Mouse (Mus musculus) CH12.LX (cell line): ENCODE results near the gene Pcbp4. TPM values are rescaled to one million over a fixed set of nuclear protein-coding genes. Genes with fewer than 3 reads are reported as not detected.
A peak's percentile ranks its signal among the peaks of the same experiment; 100 is the strongest.

Source experiments
- DNase-seq: peaks from one replicate; pipeline ENCODE4 v3.0.0-alpha.2; 2013; ENCODE audit errors: extremely low read depth
- H3K27ac ChIP-seq: 2 replicates; pipeline ENCODE4 v1.5.1; 2012; ENCODE audit warnings: low read depth, mild to moderate bottlenecking, control low read depth, moderate library complexity; ENCODE audit not compliant: insufficient read depth
- H3K27me3 ChIP-seq: replicated peaks from 2 replicates; pipeline ENCODE3; 2012; ENCODE audit warnings: inconsistent platforms
- H3K36me3 ChIP-seq, 2 experiments: replicated peaks in 1 of 2; 2 replicates each; pipeline versions ENCODE3 to v1.6.1; 2012; ENCODE audit warnings: inconsistent platforms in 1 of 2, low read length in 1 of 2, mild to moderate bottlenecking in 1 of 2, mixed read lengths in 1 of 2, moderate library complexity in 1 of 2; ENCODE audit not compliant: control insufficient read depth in 1 of 2, insufficient read depth in 1 of 2
- H3K4me1 ChIP-seq, 2 experiments: 2 replicates each; pipeline ENCODE4 v1.6.1; 2012; ENCODE audit warnings: inconsistent platforms in 1 of 2, moderate library complexity in 1 of 2; ENCODE audit not compliant: insufficient read depth in 2 of 2, control insufficient read depth in 1 of 2
- H3K4me2 ChIP-seq: 2 replicates; pipeline ENCODE4 v1.6.1; 2012; ENCODE audit warnings: low read depth, mild to moderate bottlenecking, control low read depth; ENCODE audit not compliant: poor library complexity, insufficient read depth, severe bottlenecking
- H3K4me3 ChIP-seq, 3 experiments: fragments of 150-350 bp in 1 of 3; sonication (generic) in 1 of 3; replicated peaks in 1 of 3; 2 replicates each; pipeline versions ENCODE3 to v1.5.1; 2011 to 2012; ENCODE audit warnings: low read depth in 2 of 3, low read length in 2 of 3, mild to moderate bottlenecking in 2 of 3, moderate library complexity in 2 of 3, control low read depth in 1 of 3, improper control_type of control experiment in 1 of 3, inconsistent platforms in 1 of 3, mixed read lengths in 1 of 3; ENCODE audit not compliant: poor library complexity in 1 of 3
- H3K79me2 ChIP-seq: replicated peaks from 2 replicates; pipeline ENCODE4 v1.6.1; 2012; ENCODE audit warnings: mild to moderate bottlenecking, moderate library complexity; ENCODE audit not compliant: control insufficient read depth, poor library complexity, insufficient read depth, severe bottlenecking; ENCODE audit errors: extremely low read depth
- H3K9ac ChIP-seq: 2 replicates; pipeline ENCODE4 v1.6.1; 2012; ENCODE audit warnings: low read depth, mild to moderate bottlenecking, control low read depth, moderate library complexity; ENCODE audit not compliant: insufficient read depth
- H3K9me3 ChIP-seq: replicated peaks from 2 replicates; pipeline ENCODE3; 2012; ENCODE audit warnings: low read length, inconsistent platforms, mixed read lengths
- BHLHE40 ChIP-seq: IDR thresholded peaks from 2 replicates; pipeline ENCODE4 v1.6.1; 2011; ENCODE audit warnings: mild to moderate bottlenecking, low read depth, low read length, improper control_type of control experiment
- CHD1 ChIP-seq: IDR thresholded peaks from 2 replicates; pipeline ENCODE4 v1.6.1; 2012; ENCODE audit warnings: low read depth, low read length, improper control_type of control experiment, inconsistent platforms
- CTCF ChIP-seq, 2 experiments: IDR thresholded peaks in 1 of 2; conservative IDR thresholded peaks in 1 of 2; 2 replicates each; pipeline ENCODE4 v1.5.1; 2011 to 2012; ENCODE audit warnings: low read depth in 2 of 2, low read length in 2 of 2, improper control_type of control experiment in 1 of 2, inconsistent platforms in 1 of 2, mild to moderate bottlenecking in 1 of 2, moderate library complexity in 1 of 2
- E2F4 ChIP-seq: IDR thresholded peaks from 2 replicates; pipeline ENCODE4 v1.6.1; 2011; ENCODE audit warnings: low read depth, low read length, improper control_type of control experiment; ENCODE audit not compliant: insufficient replicate concordance
- ELF1 ChIP-seq: IDR thresholded peaks from 2 replicates; pipeline ENCODE4 v1.6.1; 2014; ENCODE audit warnings: low read depth, mild to moderate bottlenecking, inconsistent platforms, low read length, improper control_type of control experiment
- IRF4 ChIP-seq: IDR thresholded peaks from 2 replicates; pipeline ENCODE4 v1.6.1; 2014; ENCODE audit warnings: low read depth, mild to moderate bottlenecking, inconsistent platforms, low read length, improper control_type of control experiment
- KAT2A ChIP-seq: IDR thresholded peaks from 2 replicates; pipeline ENCODE4 v1.6.1; 2012; ENCODE audit warnings: low read length, improper control_type of control experiment, inconsistent platforms; ENCODE audit not compliant: insufficient replicate concordance
- MAFK ChIP-seq: IDR thresholded peaks from 2 replicates; pipeline ENCODE4 v1.6.1; 2011; ENCODE audit warnings: low read length, improper control_type of control experiment; ENCODE audit not compliant: insufficient replicate concordance
- MAZ ChIP-seq: IDR thresholded peaks from 2 replicates; pipeline ENCODE4 v1.6.1; 2012; ENCODE audit warnings: low read depth, mild to moderate bottlenecking, inconsistent platforms, low read length, improper control_type of control experiment, moderate library complexity
- MYC ChIP-seq: IDR thresholded peaks from 2 replicates; pipeline ENCODE4 v1.6.1; 2011; ENCODE audit warnings: low read depth, mild to moderate bottlenecking, improper control_type of control experiment, low read length
- NRF1 ChIP-seq: IDR thresholded peaks from 2 replicates; pipeline ENCODE4 v1.6.1; 2014; ENCODE audit warnings: low read depth, mild to moderate bottlenecking, inconsistent platforms, low read length, improper control_type of control experiment, moderate library complexity
- RAD21 ChIP-seq: IDR thresholded peaks from 2 replicates; pipeline ENCODE4 v1.6.1; 2011; ENCODE audit warnings: low read depth, mild to moderate bottlenecking, low read length, improper control_type of control experiment, moderate library complexity
- USF1 ChIP-seq: IDR thresholded peaks from 2 replicates; pipeline ENCODE4 v1.6.1; 2014; ENCODE audit warnings: low read depth, mild to moderate bottlenecking, inconsistent platforms, low read length, improper control_type of control experiment
- ZKSCAN1 ChIP-seq: IDR thresholded peaks from 2 replicates; pipeline ENCODE4 v1.6.1; 2012; ENCODE audit warnings: low read depth, inconsistent platforms, low read length, improper control_type of control experiment, borderline replicate concordance
- ZMIZ1 ChIP-seq: IDR thresholded peaks from 2 replicates; pipeline ENCODE4 v1.6.1; 2012; ENCODE audit warnings: low read depth, mild to moderate bottlenecking, inconsistent platforms, low read length, improper control_type of control experiment
- dilution Hi-C: fragments of 300-500 bp; cut with MboI; formaldehyde crosslinking; loops from 2 replicates; pipeline ENCODE4 v1.14.3; 2020; ENCODE audit warnings: low sequenced_read_pairs; ENCODE audit not compliant: extremely low pct_unique_long_range_greater_than_20kb, extremely low pct_ligation_motif_present
- in situ Hi-C: fragments of 300-500 bp; cut with MboI; formaldehyde crosslinking; loops from 3 replicates; pipeline ENCODE4 v1.14.3; 2019; ENCODE audit warnings: low sequenced_read_pairs, low pct_ligation_motif_present, low pct_unique_long_range_greater_than_20kb, mixed read lengths
- polyA plus RNA-seq: library from polyadenylated mRNA; unstranded; fragments of >175 nt; gene quantifications from 2 replicates; pipeline ENCODE4 v1.2.1, GENCODE M21; 2012; ENCODE audit warnings: low read depth; ENCODE audit not compliant: insufficient read length
- total RNA-seq, 2 experiments: library from RNA; depleted of rRNA; stranded (reverse); fragments of 300-350 nt in 1 of 2; fragments of >200 nt in 1 of 2; gene quantifications; 2 replicates each; pipeline ENCODE4 v1.2.3; 2012 to 2014

The Pcbp4 gene
- total and polyA plus RNA-seq, 3 experiments = 44.0 to 54.2 (median 44.1) TPM

DNA sequence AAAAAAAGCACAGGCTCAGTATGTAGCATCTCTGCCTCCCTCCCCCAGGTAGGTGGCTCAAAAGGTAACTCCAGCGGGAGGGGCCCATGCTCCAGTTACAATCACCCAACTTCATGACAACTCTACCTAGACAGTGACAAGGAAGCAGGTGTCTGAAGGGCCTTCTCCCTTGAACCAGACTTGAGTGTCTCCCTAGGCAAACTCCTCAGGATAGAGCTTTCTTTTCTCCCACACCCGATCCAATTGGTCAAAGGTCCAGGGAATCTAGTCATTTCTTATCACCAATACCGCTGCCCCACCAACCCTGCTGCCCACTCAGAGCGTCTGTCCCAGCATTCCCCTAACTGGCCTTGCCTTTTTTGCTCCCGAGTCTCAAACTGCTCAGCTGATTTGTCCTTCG is 13.6 kb downstream of the Pcbp4 start:
- no peak for DNase-seq
- peaks cover 16% of the 10 kb centered on the region for H3K9me3 ChIP-seq
- no peaks in the 10 kb centered on the region for H3K4me1 ChIP-seq
- no peaks in the 10 kb centered on the region for H3K79me2 ChIP-seq
- H3K4me2 ChIP-seq = no peak overlapping the region
- in situ Hi-C loops = no loop called here
- no peak overlapping the region for H3K27ac ChIP-seq
- H3K27me3 ChIP-seq = no peaks in the 10 kb centered on the region
- no peak overlapping the region for H3K4me3 ChIP-seq
- peaks cover 34 to 59% of the 10 kb centered on the region in 2 experiments for H3K36me3 ChIP-seq
- dilution Hi-C loops = no loop called here
- TF ChIP-seq CTCF (conservative IDR thresholded peaks at IDR 0.05 in 1 of 2, IDR thresholded peaks at IDR 0.05 in 1 of 2; ENCODE audit: low read depth in 2 of 2, low read length in 2 of 2) = no peak
- no peak for TF ChIP-seq IRF4
- no peak for TF ChIP-seq BHLHE40
- TF ChIP-seq MAZ = no peak
- no peak for TF ChIP-seq ELF1
- no peak for TF ChIP-seq NRF1
- no peak for TF ChIP-seq CHD1
- TF ChIP-seq KAT2A = no peak
- no peak for TF ChIP-seq E2F4
- TF ChIP-seq MYC = no peak
- TF ChIP-seq ZKSCAN1 = no peak
- no peak for TF ChIP-seq USF1
- no peak overlapping the region for H3K9ac ChIP-seq

DNA sequence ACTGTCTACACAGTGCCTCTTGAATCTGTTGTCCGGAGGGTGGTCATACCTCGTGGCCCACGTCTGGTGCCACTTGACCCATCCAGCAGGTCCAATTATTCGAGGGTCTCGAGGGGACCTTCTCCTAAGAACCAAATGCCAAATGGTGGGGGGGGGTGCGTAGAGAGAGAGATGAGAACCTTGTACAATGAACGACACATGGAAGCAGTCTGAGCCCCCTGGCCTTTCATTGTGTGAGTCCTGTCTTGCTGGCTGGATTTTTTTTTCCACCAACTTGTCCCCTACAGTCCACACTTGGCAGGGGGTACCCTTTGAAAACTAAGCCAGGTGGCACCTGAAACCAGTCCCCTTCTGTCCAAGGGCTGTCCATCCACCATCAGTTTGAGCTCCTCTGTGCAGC is 14.7 kb downstream of the Pcbp4 start:
- Histone ChIP-seq H3K4me2 (no peak overlapping the region), H3K27ac (no peak overlapping the region), H3K9ac (no peak overlapping the region), H3K9me3 (peaks cover 16% of the 10 kb centered on the region), H3K27me3 (no peaks in the 10 kb centered on the region), H3K4me3 (no peak overlapping the region), H3K79me2 (no peaks in the 10 kb centered on the region), H3K36me3 (peaks cover 25 to 60% of the 10 kb centered on the region in 2 experiments), H3K4me1 (peaks cover 0 to 8% of the 10 kb centered on the region in 2 experiments; a peak in 2 of 4 replicates)
- in situ Hi-C loops = no loop called here
- no peak for DNase-seq
- TF ChIP-seq MAFK = no peak
- dilution Hi-C loops = no loop called here

DNA sequence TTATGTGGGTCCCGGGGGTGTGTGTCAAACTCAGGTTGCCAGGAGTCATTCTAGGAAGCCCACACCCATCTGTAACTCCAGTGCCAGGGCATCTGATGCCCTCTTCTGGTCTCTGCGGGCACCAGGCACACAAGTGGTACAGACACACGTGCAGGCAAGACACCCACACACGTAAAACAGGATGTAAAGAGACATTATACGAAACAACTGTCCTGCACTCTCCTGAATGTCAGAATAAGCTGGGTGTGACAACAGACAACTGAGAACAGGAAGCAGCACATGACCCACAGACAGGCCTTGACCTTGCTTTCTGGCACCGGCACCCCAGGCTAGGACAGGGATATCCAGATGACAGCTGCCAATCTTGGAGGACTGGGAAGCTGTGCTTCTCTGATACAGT is 16.2 kb downstream of the Pcbp4 start:
- no peak overlapping the region for H3K4me3 ChIP-seq
- H3K9ac ChIP-seq = no peak overlapping the region
- no peak overlapping the region for H3K27ac ChIP-seq
- no peak overlapping the region for H3K4me2 ChIP-seq
- dilution Hi-C loops = no loop called here
- no peaks in the 10 kb centered on the region for H3K27me3 ChIP-seq
- H3K4me1 ChIP-seq = peaks cover 0 to 23% of the 10 kb centered on the region in 2 experiments; a peak in 3 of 4 replicates
- TF ChIP-seq RAD21 (peak; percentile 24), BHLHE40 (peak; percentile 60; the same call in 1 of the 2 replicates), CTCF (conservative IDR thresholded peaks at IDR 0.05 in 1 of 2, IDR thresholded peaks at IDR 0.05 in 1 of 2; ENCODE audit: low read depth in 2 of 2, low read length in 2 of 2) (peak in 1 of 2 experiments; percentile 44; a peak in 2 of 4 replicates), ZMIZ1 (no peak)
- H3K9me3 ChIP-seq = peaks cover 16% of the 10 kb centered on the region
- peaks cover 16 to 58% of the 10 kb centered on the region in 2 experiments for H3K36me3 ChIP-seq
- H3K79me2 ChIP-seq = no peaks in the 10 kb centered on the region
- no peak for DNase-seq
- in situ Hi-C loops = no loop called here
